Mouse (Mus musculus) embryonic fibroblast, embryonic 13.5 days (primary cell): ENCODE measurements around the gene Cx3cr1.

Source experiments
- CTCF ChIP-seq: IDR thresholded peaks from 2 replicates; pipeline ENCODE4 v1.5.1; 2011; ENCODE audit warnings: mild to moderate bottlenecking, control low read depth, low read length, moderate library complexity, borderline replicate concordance; ENCODE audit not compliant: insufficient read depth
- POLR2A ChIP-seq: IDR thresholded peaks from 2 replicates; pipeline ENCODE4 v1.6.1; 2011; ENCODE audit warnings: low read depth, mild to moderate bottlenecking, control low read depth, low read length, moderate library complexity

DNA sequence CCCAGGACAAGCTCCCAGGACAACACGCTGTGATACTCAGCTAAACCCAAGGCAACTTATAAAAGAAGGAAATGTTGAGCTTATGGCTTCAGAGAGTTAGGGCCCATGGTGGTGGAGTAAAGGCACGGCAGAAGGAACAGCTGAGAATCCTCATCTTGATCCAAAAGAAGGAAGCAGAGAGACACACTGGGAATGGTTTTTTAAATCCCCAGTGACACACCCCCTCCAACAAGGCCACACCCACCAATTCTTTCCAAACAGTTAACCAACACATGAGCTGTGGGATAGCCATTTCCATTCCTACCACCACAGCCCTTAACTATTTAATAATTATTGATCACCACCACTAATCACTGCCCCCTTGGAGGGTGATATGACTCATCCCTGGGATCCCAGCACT is 1.6 kb upstream of the Cx3cr1 start:
- TF ChIP-seq POLR2A (no peak), CTCF (no peak)
